Mouse (Mus musculus) cerebellum, adult 2 months (tissue): ENCODE results near the gene Vgll4.

Experiments
- CTCF ChIP-seq: fragments of 200-500 bp; IDR thresholded peaks from 2 replicates; pipeline ENCODE4 v1.5.1; 2011; ENCODE audit warnings: low read depth, mild to moderate bottlenecking, control low read depth, low read length, moderate library complexity, borderline replicate concordance; ENCODE audit not compliant: insufficient read depth
- POLR2A ChIP-seq: fragments of 200-500 bp; IDR thresholded peaks from 2 replicates; pipeline ENCODE4 v1.6.1; 2011; ENCODE audit warnings: low read length, control low read depth, borderline replicate concordance; ENCODE audit not compliant: insufficient read depth

DNA sequence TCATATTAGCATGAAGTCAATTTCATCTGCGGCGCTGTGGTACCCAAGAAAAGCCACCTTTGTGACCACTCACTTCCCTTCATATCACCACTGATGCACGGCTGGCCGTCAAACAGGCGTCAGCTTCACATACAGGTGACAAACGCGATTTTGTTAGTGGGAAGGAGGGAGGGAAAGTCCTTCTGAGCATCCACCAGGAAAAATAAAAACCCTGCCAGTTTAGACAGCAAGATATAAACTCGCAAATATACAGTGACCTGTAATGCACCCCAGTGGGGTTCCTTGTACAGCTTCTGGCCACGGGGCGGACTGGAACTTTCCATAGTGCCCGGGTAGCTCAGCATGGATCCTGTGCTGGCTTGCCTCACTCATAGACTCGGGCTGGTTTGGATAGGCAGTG is 78.0 kb downstream of the Vgll4 start:
- no peak for TF ChIP-seq POLR2A
- TF ChIP-seq CTCF = no peak
